Mouse (Mus musculus): ENCODE data around the gene Ceacam16. TPM values are rescaled to one million over a fixed set of nuclear protein-coding genes. Genes with fewer than 3 reads are reported as not detected.

Gene Ceacam16
- total RNA-seq, 1 experiment from 2014 or later, result 0.33 TPM

GRCm38 (mm10) chr7:19816224-19816771, 44.8 kb downstream of the Ceacam16 start:
- peak; percentile 94 for DNase-seq

- DNase-seq, result no peak
Observed at GRCm38 (mm10) chr7:19815296-19816223, 45.5 kb downstream of the Ceacam16 start.

- DNase-seq, result no peak
Observed at GRCm38 (mm10) chr7:19813579-19814122, 47.4 kb downstream of the Ceacam16 start.

GRCm38 (mm10) chr7:19813161-19813560, 47.9 kb downstream of the Ceacam16 start:
- no peak for DNase-seq

- DNase-seq, result peak; percentile 75
Observed at GRCm38 (mm10) chr7:19811114-19811513, 50.0 kb downstream of the Ceacam16 start.

- peak; percentile 80 for DNase-seq
Observed at GRCm38 (mm10) chr7:19809369-19809768, 51.7 kb downstream of the Ceacam16 start.

- DNase-seq, result no peak
Observed at GRCm38 (mm10) chr7:19806356-19806969, 54.6 kb downstream of the Ceacam16 start.

- peak; percentile 85 for DNase-seq
Observed at GRCm38 (mm10) chr7:19802995-19803394, 58.1 kb downstream of the Ceacam16 start.

Other genes starting within 250 kb of the Ceacam16 start
- 19.3 and 26.2 TPM in 2 replicates for gene Relb, start 231.9 kb downstream of the Ceacam16 start, total RNA-seq (2021)
- gene Clptm1, start 196.3 kb downstream of the Ceacam16 start, total RNA-seq (2021), result 116 and 119 TPM in 2 replicates
- gene Apoc2, start 183.4 kb downstream of the Ceacam16 start, total RNA-seq (2021), result 53.4 TPM in 1 of 2 replicates, not detected in the other
- gene Gm44805, start 179.9 kb downstream of the Ceacam16 start, total RNA-seq (2021), result 1.7 and 2.6 TPM in 2 replicates
- 72.2 and 240 TPM in 2 replicates for gene Apoc4, start 179.8 kb downstream of the Ceacam16 start, total RNA-seq (2021)
- 845 and 1,967 TPM in 2 replicates for gene Apoc1, start 168.6 kb downstream of the Ceacam16 start, total RNA-seq (2021)
- 972 and 3,675 TPM in 2 replicates for gene Apoe, start 162.1 kb downstream of the Ceacam16 start, total RNA-seq (2021)
- gene Tomm40, start 145.9 kb downstream of the Ceacam16 start, total RNA-seq (2021), result 136 and 145 TPM in 2 replicates
- gene Nectin2, start 110.8 kb downstream of the Ceacam16 start, total RNA-seq (2021), result 90.1 and 94.7 TPM in 2 replicates
- gene Bcam, start 90.3 kb downstream of the Ceacam16 start, total RNA-seq (2021), result 59.8 and 70.8 TPM in 2 replicates
- gene Cblc, start 64.5 kb downstream of the Ceacam16 start, total RNA-seq (2021), result 1.4 TPM in 1 of 2 replicates, not detected in the other
- 26.6 and 36.9 TPM in 2 replicates for gene Bcl3, start 38.5 kb downstream of the Ceacam16 start, total RNA-seq (2021)
- gene Gm19345, start 9.3 kb downstream of the Ceacam16 start, total RNA-seq (2021), result 0.59 TPM in 1 of 2 replicates, not detected in the other
- gene Ceacam19, start 26.7 kb upstream of the Ceacam16 start, total RNA-seq (2021), result not detected in 2 replicates
- gene Pvr, start 59.9 kb upstream of the Ceacam16 start, total RNA-seq (2021), result 31.0 and 34.1 TPM in 2 replicates
- 0.41 and 0.75 TPM in 2 replicates for gene Igsf23, start 89.5 kb upstream of the Ceacam16 start, total RNA-seq (2021)
- gene Ceacam20, start 104.1 kb upstream of the Ceacam16 start, total RNA-seq (2021), result not detected in 2 replicates
- gene Nlrp9b, start 130.2 kb upstream of the Ceacam16 start, total RNA-seq (2021), result not detected in 2 replicates
- gene Vmn1r91, start 238.4 kb upstream of the Ceacam16 start, total RNA-seq (2021), result not detected in 2 replicates